Mouse (Mus musculus) stomach, postnatal 0 days (tissue): ENCODE measurements around the gene Il34. TPM values are rescaled to one million over a fixed set of nuclear protein-coding genes. Genes with fewer than 3 reads are reported as not detected.

ENCODE experiments used
- ATAC-seq: fragments of 200-750 bp; cut with Nextera tagmentation; 2 replicates; pipeline ENCODE4 v1.8.0; 2017; ENCODE audit not compliant: low FRiP score, low TSS enrichment
- DNase-seq: peaks from one replicate; pipeline ENCODE4 v3.0.0-alpha.2; 2016; ENCODE audit warnings: low spot score
- H3K27ac ChIP-seq: fragments of 300-500 bp; sonication (generic); replicated peaks from 2 replicates; pipeline ENCODE4 v1.5.1; 2014; ENCODE audit warnings: mild to moderate bottlenecking, control low read depth
- H3K27me3 ChIP-seq: fragments of 300-500 bp; sonication (generic); 2 replicates; pipeline ENCODE4 v1.6.1; 2014; ENCODE audit warnings: low read length; ENCODE audit not compliant: control insufficient read depth, insufficient read depth
- H3K36me3 ChIP-seq: fragments of 300-500 bp; sonication (generic); 2 replicates; pipeline ENCODE4 v1.6.1; 2014; ENCODE audit warnings: low read length, mixed read lengths; ENCODE audit not compliant: control insufficient read depth, insufficient read depth
- H3K4me1 ChIP-seq: fragments of 300-500 bp; sonication (generic); replicated peaks from 2 replicates; pipeline ENCODE4 v1.6.1; 2014; ENCODE audit warnings: antibody characterized with exemption; ENCODE audit not compliant: control insufficient read depth, insufficient read depth
- H3K4me2 ChIP-seq: fragments of 300-500 bp; sonication (generic); replicated peaks from 2 replicates; pipeline ENCODE4 v1.6.1; 2014; ENCODE audit warnings: low read depth, mild to moderate bottlenecking, control low read depth, moderate library complexity
- H3K4me3 ChIP-seq: fragments of 300-500 bp; sonication (generic); 2 replicates; pipeline ENCODE4 v1.5.1; 2014; ENCODE audit warnings: low read depth, low read length, control low read depth
- H3K9ac ChIP-seq: fragments of 300-500 bp; sonication (generic); 2 replicates; pipeline ENCODE4 v1.6.1; 2014; ENCODE audit warnings: mild to moderate bottlenecking, low read length, control low read depth, mixed read lengths
- H3K9me3 ChIP-seq: fragments of 300-500 bp; sonication (generic); 2 replicates; pipeline ENCODE4 v1.6.1; 2016; ENCODE audit warnings: low read length; ENCODE audit not compliant: control insufficient read depth
- CTCF ChIP-seq: IDR thresholded peaks from 2 replicates; pipeline ENCODE4 v1.5.1; 2016; ENCODE audit warnings: antibody characterized with exemption, low read depth, mild to moderate bottlenecking, moderate library complexity
- EP300 ChIP-seq: optimal IDR thresholded peaks from 2 replicates; pipeline ENCODE3; 2016; ENCODE audit warnings: antibody characterized with exemption
- WGBS: fragments of 180-500 bp; shearing (Covaris S2); extraction: QIAGEN DNeasy Blood & Tissue Kit; methylation state at CpG from one replicate; pipeline ENCODE4 v1.1.7; 2014; 5-methylcytosine and 5-hydroxymethylcytosine counted together
- polyA plus RNA-seq: library from polyadenylated mRNA; unstranded; fragments of >200 nt; fragmentation: Nextera tagmentation; extraction: Ambion mirVana; gene quantifications from 2 replicates; pipeline ENCODE4 v1.2.1, GENCODE M21; 2015

Gene Il34
- polyA plus RNA-seq, 1 experiment from 2014 or later: 6.4 TPM

- DNase-seq: no peak
- no peak for ATAC-seq
- Histone ChIP-seq H3K4me2 (no peak overlapping the region), H3K9ac (no peak overlapping the region), H3K4me3 (no peak overlapping the region), H3K36me3 (peaks cover 50% of the 10 kb centered on the region), H3K27me3 (no peaks in the 10 kb centered on the region), H3K9me3 (no peaks in the 10 kb centered on the region), H3K4me1 (no peaks in the 10 kb centered on the region), H3K27ac (no peak overlapping the region)
- TF ChIP-seq CTCF (no peak), EP300 (no peak)
- WGBS: 76% methylated on average over 1 of the region's 1 CpGs
These were observed 19.1 kb upstream of the Il34 start for GRCm38 (mm10) chr8:110824861-110825260.

GRCm38 (mm10) chr8:110821960-110822359, 16.2 kb upstream of the Il34 start:
- peaks cover 60% of the 10 kb centered on the region for H3K36me3 ChIP-seq
- no peak overlapping the region for H3K9ac ChIP-seq
- no peak for TF ChIP-seq CTCF
- TF ChIP-seq EP300: no peak
- no peak overlapping the region for H3K27ac ChIP-seq
- H3K4me3 ChIP-seq: no peak overlapping the region
- H3K4me2 ChIP-seq: no peak overlapping the region
- no peaks in the 10 kb centered on the region for H3K4me1 ChIP-seq
- no peak for DNase-seq
- no peaks in the 10 kb centered on the region for H3K9me3 ChIP-seq
- 89% methylated on average over 3 of the region's 3 CpGs for WGBS
- no peak for ATAC-seq
- H3K27me3 ChIP-seq: no peaks in the 10 kb centered on the region

- WGBS: 85% methylated on average over 2 of the region's 2 CpGs
- Histone ChIP-seq H3K4me2 (no peak overlapping the region), H3K27me3 (no peaks in the 10 kb centered on the region), H3K9me3 (no peaks in the 10 kb centered on the region), H3K4me1 (no peaks in the 10 kb centered on the region), H3K9ac (no peak overlapping the region), H3K27ac (no peak overlapping the region), H3K4me3 (no peak overlapping the region), H3K36me3 (peaks cover 62% of the 10 kb centered on the region)
- no peak for ATAC-seq
- no peak for TF ChIP-seq CTCF
- TF ChIP-seq EP300: no peak
- no peak for DNase-seq
These were observed 14.5 kb upstream of the Il34 start for GRCm38 (mm10) chr8:110820257-110820656.

- ATAC-seq (no peak), DNase-seq (no peak)
- Histone ChIP-seq H3K4me1 (no peaks in the 10 kb centered on the region), H3K36me3 (peaks cover 58% of the 10 kb centered on the region), H3K4me3 (no peak overlapping the region), H3K9ac (no peak overlapping the region), H3K4me2 (no peak overlapping the region), H3K27ac (no peak overlapping the region), H3K27me3 (no peaks in the 10 kb centered on the region), H3K9me3 (no peaks in the 10 kb centered on the region)
- no peak for TF ChIP-seq EP300
- peak; percentile 47 for TF ChIP-seq CTCF
- whole genome bisulfite sequencing: 75% methylated on average over 3 of the region's 3 CpGs
These were observed 12.9 kb upstream of the Il34 start for GRCm38 (mm10) chr8:110818593-110818992.

- ATAC-seq (no peak), DNase-seq (no peak)
- H3K4me1 ChIP-seq: no peaks in the 10 kb centered on the region
- no peak overlapping the region for H3K4me2 ChIP-seq
- no peaks in the 10 kb centered on the region for H3K9me3 ChIP-seq
- TF ChIP-seq CTCF: no peak
- TF ChIP-seq EP300: no peak
- H3K27me3 ChIP-seq: no peaks in the 10 kb centered on the region
- no peak overlapping the region for H3K9ac ChIP-seq
- H3K36me3 ChIP-seq: peaks cover 63% of the 10 kb centered on the region
- 94% methylated on average over 1 of the region's 1 CpGs for WGBS
- H3K27ac ChIP-seq: no peak overlapping the region
- no peak overlapping the region for H3K4me3 ChIP-seq
These were observed 11.3 kb upstream of the Il34 start for GRCm38 (mm10) chr8:110816990-110817389.

- ATAC-seq: no peak
- Histone ChIP-seq H3K4me1 (no peaks in the 10 kb centered on the region), H3K27ac (no peak overlapping the region), H3K9me3 (no peaks in the 10 kb centered on the region), H3K4me3 (no peak overlapping the region), H3K36me3 (peaks cover 64% of the 10 kb centered on the region), H3K9ac (no peak overlapping the region), H3K27me3 (no peaks in the 10 kb centered on the region), H3K4me2 (no peak overlapping the region)
- 66% methylated on average over 3 of the region's 3 CpGs for WGBS
- TF ChIP-seq CTCF: no peak
- no peak for TF ChIP-seq EP300
- DNase-seq: no peak
These were observed 9.6 kb upstream of the Il34 start for GRCm38 (mm10) chr8:110815308-110815707.
